Mouse (Mus musculus): Measurements from ENCODE around the gene Cacna1g. TPM values are rescaled to one million over a fixed set of nuclear protein-coding genes. Genes with fewer than 3 reads are reported as not detected.

Cacna1g gene
- total and polyA plus RNA-seq, 3 experiments, result 1.7 to 3.7 (median 2.4) TPM

DNA sequence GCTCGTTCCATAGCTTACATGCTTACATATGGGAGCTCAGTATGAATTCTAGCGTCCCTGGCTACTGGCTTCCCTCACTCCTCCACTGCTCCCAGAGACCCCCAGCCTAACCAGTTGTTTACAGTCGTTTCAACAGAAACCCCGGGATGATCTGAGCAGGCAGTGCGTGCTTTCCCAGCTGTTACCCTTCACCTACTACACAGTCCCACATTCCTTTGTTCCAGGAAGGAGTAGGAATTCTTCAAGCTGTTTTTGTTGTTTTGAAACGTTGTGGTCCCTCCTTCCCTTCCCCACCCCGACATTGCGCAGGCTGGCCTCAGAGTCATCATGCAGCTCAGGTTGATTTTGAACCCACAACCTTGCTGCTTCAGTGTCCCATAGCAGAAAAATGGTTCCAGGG lies 26.4 kb upstream of the Cacna1g start:
- Histone ChIP-seq H3K9ac (ENCODE audit: insufficient read depth, low read depth) (no peak overlapping the region), H3K4me1 (ENCODE audit: control insufficient read depth in 1 of 2, insufficient read depth in 2 of 2) (peaks cover 9 to 26% of the 10 kb centered on the region in 2 experiments; a peak in 3 of 4 replicates), H3K79me2 (replicated peaks; ENCODE audit: control insufficient read depth, extremely low read depth, insufficient read depth, poor library complexity, severe bottlenecking) (no peaks in the 10 kb centered on the region), H3K4me3 (replicated peaks in 1 of 3; ENCODE audit: low read depth in 2 of 3, low read length in 2 of 3, poor library complexity in 1 of 3) (no peak overlapping the region), H3K36me3 (replicated peaks in 1 of 2; ENCODE audit: control insufficient read depth in 1 of 2, insufficient read depth in 1 of 2, low read length in 1 of 2) (no peaks in the 10 kb centered on the region), H3K27ac (ENCODE audit: insufficient read depth, low read depth) (no peak overlapping the region), H3K27me3 (replicated peaks) (peaks cover 77% of the 10 kb centered on the region), H3K4me2 (ENCODE audit: insufficient read depth, low read depth, poor library complexity, severe bottlenecking) (no peak overlapping the region), H3K9me3 (replicated peaks; ENCODE audit: low read length) (no peaks in the 10 kb centered on the region)
- dilution Hi-C loops (cut with MboI; ENCODE audit: extremely low pct_ligation_motif_present, extremely low pct_unique_long_range_greater_than_20kb, low sequenced_read_pairs), result no loop called here
- TF ChIP-seq JUN (IDR thresholded peaks at IDR 0.05; ENCODE audit: insufficient read depth, low read depth, low read length) (no peak), MEF2A (IDR thresholded peaks at IDR 0.05; ENCODE audit: borderline replicate concordance, low read depth, low read length) (no peak), MAX (IDR thresholded peaks at IDR 0.05; ENCODE audit: low read length) (no peak), RAD21 (IDR thresholded peaks at IDR 0.05; ENCODE audit: low read depth, low read length) (no peak), CTCF (conservative IDR thresholded peaks at IDR 0.05 in 1 of 2, IDR thresholded peaks at IDR 0.05 in 1 of 2; ENCODE audit: low read depth in 2 of 2, low read length in 2 of 2) (no peak), MXI1 (IDR thresholded peaks at IDR 0.05; ENCODE audit: low read depth, low read length) (no peak), EP300 (IDR thresholded peaks at IDR 0.05; ENCODE audit: low read length) (no peak), PAX5 (IDR thresholded peaks at IDR 0.05; ENCODE audit: low read length) (no peak), NELFE (IDR thresholded peaks at IDR 0.05; ENCODE audit: low read depth, low read length) (no peak)
- in situ Hi-C loops (cut with MboI; ENCODE audit: low pct_ligation_motif_present, low pct_unique_long_range_greater_than_20kb, low sequenced_read_pairs), result loop anchor here (5.0 kb wide), 1 partner anchor 37 kb away; no protein-coding TSS in a partner anchor
- DNase-seq (ENCODE audit: extremely low read depth), result no peak

DNA sequence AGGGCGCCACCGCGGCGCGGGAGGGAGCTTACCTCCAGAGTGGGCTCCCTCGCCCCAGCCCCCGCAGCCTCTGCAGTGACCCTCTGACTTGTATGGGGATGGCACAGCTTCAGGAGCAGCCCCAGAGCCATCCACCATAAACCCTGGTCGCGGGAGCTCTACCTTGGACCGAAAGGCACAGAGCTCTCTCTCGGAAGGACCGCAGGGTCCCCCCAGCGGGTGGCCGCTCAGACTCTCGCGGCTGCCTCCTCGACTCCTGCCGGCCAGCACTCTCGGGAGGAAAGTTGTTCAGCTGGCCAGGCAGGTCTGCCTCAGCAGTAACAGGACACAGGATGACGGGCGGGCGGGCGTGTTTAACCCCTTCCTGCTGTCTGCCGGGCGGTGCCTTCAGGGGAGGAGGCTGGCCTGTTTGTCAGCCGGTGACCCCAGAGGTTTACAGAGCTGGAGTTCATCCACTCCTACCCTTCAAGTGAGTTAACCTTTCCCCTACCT lies 25.7 kb upstream of the Cacna1g start, which contains the start of gene Epn3:
TSS of gene Epn3 (minus strand) at position 314 of the 492 bp plus-strand sequence.
- Histone ChIP-seq H3K27ac (ENCODE audit: insufficient read depth, low read depth) (no peak within 1 kb of the TSS), H3K9me3 (replicated peaks; ENCODE audit: low read length) (no peaks in the 10 kb centered on the region), H3K79me2 (replicated peaks; ENCODE audit: control insufficient read depth, extremely low read depth, insufficient read depth, poor library complexity, severe bottlenecking) (no peaks in the 10 kb centered on the region), H3K27me3 (replicated peaks) (peaks cover 79% of the 10 kb centered on the region), H3K4me1 (ENCODE audit: control insufficient read depth in 1 of 2, insufficient read depth in 2 of 2) (peaks cover 9 to 26% of the 10 kb centered on the region in 2 experiments; a peak in 3 of 4 replicates), H3K36me3 (replicated peaks in 1 of 2; ENCODE audit: control insufficient read depth in 1 of 2, insufficient read depth in 1 of 2, low read length in 1 of 2) (no peaks in the 10 kb centered on the region), H3K4me2 (ENCODE audit: insufficient read depth, low read depth, poor library complexity, severe bottlenecking) (no peak within 1 kb of the TSS), H3K4me3 (replicated peaks in 1 of 3; ENCODE audit: low read depth in 2 of 3, low read length in 2 of 3, poor library complexity in 1 of 3) (no peak within 1 kb of the TSS), H3K9ac (ENCODE audit: insufficient read depth, low read depth) (no peak within 1 kb of the TSS)
- DNase-seq (ENCODE audit: extremely low read depth), result no peak
- dilution Hi-C loops (cut with MboI; ENCODE audit: extremely low pct_ligation_motif_present, extremely low pct_unique_long_range_greater_than_20kb, low sequenced_read_pairs), result no loop called here
- TF ChIP-seq MAZ (IDR thresholded peaks at IDR 0.05; ENCODE audit: low read depth, low read length), result no peak
- TF ChIP-seq MEF2A (IDR thresholded peaks at IDR 0.05; ENCODE audit: borderline replicate concordance, low read depth, low read length), result no peak
- TF ChIP-seq TCF12 (IDR thresholded peaks at IDR 0.05; ENCODE audit: low read depth, low read length), result no peak
- no peak for TF ChIP-seq E2F4 (IDR thresholded peaks at IDR 0.05; ENCODE audit: insufficient replicate concordance, low read depth, low read length)
- TF ChIP-seq ETS1 (conservative IDR thresholded peaks at IDR 0.05; ENCODE audit: low read depth, low read length), result no peak
- no peak for TF ChIP-seq POLR2AphosphoS2 (IDR thresholded peaks at IDR 0.05; ENCODE audit: low read depth, low read length)
- no peak for TF ChIP-seq JUND (conservative IDR thresholded peaks at IDR 0.05; ENCODE audit: low read depth, low read length)
- no peak for TF ChIP-seq MAFK (IDR thresholded peaks at IDR 0.05; ENCODE audit: insufficient replicate concordance, low read length)
- TF ChIP-seq PAX5 (IDR thresholded peaks at IDR 0.05; ENCODE audit: low read length), result no peak
- TF ChIP-seq NRF1 (IDR thresholded peaks at IDR 0.05; ENCODE audit: low read depth, low read length), result no peak
- no peak for TF ChIP-seq CHD1 (IDR thresholded peaks at IDR 0.05; ENCODE audit: low read depth, low read length)
- no peak for TF ChIP-seq HCFC1 (IDR thresholded peaks at IDR 0.05; ENCODE audit: low read depth, low read length)
- TF ChIP-seq POLR2A (IDR thresholded peaks at IDR 0.05; ENCODE audit: low read depth, low read length), result no peak
- in situ Hi-C loops (cut with MboI; ENCODE audit: low pct_ligation_motif_present, low pct_unique_long_range_greater_than_20kb, low sequenced_read_pairs), result loop anchor here (5.0 kb wide), 1 partner anchor 38 kb away; no protein-coding TSS in a partner anchor
